Mouse (Mus musculus): ENCODE results near the gene Mob4.

The Mob4 gene

DNA sequence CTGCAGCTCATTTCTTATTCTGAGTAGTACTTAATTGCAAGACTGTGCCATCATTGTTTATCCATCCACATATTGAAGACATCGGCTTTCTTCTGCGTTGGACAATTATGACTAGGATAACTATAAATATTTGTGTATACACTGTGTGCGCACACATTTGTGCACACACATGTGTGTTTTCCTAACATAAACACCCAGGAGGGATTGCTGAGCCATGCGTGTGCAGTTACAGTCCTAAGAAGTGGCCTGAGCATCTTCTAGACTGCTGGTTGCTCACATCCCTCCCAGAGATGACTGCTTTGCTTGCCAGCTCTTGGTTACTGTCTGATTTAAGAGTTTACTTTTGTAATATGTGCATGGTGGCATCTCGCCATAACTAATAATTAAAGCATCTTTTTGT is 51.4 kb downstream of the Mob4 start:
- no peak for DNase-seq (ENCODE audit: low spot score in 2 of 2)

DNA sequence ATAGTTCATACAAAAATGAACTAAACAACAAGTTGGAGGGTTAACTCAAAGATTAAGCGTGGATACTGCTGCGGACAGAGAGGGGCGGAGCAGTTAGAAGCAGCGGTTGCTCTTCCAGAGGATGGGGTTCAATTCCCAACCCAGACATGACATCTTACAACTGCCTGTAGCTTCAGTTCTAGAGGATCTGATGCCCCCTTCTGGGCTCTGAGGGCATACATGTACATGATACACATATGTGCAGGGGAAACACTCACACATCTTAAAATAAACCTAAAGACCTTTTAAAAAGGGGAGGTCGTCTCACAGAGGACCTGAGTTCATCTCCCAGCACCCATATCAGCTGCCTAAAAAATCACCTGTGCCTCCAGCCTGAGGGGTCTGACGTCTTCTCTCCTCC is 54.7 kb downstream of the Mob4 start:
- no peak for DNase-seq (ENCODE audit: low spot score in 2 of 2)

GRCm38 (mm10) chr1:55186592-55187210 is 55.7 kb downstream of the Mob4 start:
- no peak for DNase-seq (ENCODE audit: low spot score in 2 of 2)

DNA sequence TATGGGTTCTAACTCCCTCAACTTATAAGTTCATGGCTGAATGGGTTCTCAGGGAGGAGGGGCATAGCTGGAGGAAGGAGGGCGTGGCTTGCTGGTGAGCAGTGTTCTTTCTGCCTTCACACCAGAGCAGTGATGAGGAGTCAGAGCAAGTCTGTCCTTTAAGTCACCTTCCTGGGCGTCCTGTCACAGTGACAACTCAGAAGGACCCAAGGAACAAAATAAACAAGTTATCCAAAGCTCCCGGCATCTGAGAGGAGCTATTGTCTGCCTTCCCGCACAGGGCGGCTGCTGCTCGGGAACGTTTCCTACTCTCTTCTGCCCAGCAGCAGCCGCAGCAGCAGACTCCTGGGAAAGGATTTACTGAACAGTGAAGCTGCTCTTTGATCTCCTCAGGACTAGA is 61.0 kb downstream of the Mob4 start:
- no peak for DNase-seq (ENCODE audit: low spot score in 2 of 2)

GRCm38 (mm10) chr1:55192824-55193223 is 61.8 kb downstream of the Mob4 start:
- DNase-seq (ENCODE audit: low spot score in 2 of 2), result peak in 1 of 2 experiments; percentile 34

GRCm38 (mm10) chr1:55193316-55193715 is 62.3 kb downstream of the Mob4 start:
- no peak for DNase-seq (ENCODE audit: low spot score in 2 of 2)

DNA sequence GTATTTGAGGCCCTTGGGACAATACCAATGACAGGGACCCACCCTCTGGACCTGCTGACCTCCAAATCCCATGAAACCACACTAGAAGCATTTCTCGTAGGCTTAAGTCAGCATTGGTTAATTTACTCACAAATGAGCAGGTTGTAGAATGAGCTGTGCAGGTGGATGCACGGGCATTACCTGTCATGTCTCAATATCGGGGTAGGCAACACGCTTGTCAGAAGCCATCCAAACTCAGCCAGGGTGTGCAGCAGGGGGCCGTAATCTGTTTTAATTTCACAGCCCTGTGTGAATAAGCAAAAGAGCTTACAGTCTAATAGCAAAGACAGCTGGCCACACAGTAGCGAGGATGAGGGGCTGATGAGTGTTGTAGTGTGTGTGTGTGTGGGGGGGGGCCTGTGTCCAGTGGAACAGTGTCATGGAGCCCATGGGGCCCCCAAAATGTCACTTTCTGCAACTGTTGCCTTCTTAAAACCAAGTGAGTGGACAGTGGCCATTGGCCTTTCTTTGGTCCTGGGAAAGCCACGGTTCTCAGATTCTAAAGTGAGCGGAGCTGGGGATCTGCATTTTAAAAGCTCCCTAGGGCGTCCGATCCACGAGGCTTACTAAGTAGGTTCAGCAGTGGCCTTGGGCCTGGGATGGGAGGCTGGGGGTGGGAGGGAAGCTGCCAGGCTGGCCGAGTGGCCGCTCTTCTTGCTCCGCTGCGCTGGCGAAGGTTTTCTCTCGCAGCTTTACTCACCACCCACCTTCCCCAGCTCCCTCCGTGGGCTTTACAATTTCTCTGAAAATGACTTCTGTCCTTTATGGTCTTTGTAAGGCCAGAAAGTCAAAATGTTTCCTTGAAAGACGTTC is 63.3 kb downstream of the Mob4 start:
- no peak for DNase-seq (ENCODE audit: low spot score in 2 of 2)

- no peak for DNase-seq (ENCODE audit: low spot score in 2 of 2)
These were observed 64.0 kb downstream of the Mob4 start for GRCm38 (mm10) chr1:55195021-55195420.

DNA sequence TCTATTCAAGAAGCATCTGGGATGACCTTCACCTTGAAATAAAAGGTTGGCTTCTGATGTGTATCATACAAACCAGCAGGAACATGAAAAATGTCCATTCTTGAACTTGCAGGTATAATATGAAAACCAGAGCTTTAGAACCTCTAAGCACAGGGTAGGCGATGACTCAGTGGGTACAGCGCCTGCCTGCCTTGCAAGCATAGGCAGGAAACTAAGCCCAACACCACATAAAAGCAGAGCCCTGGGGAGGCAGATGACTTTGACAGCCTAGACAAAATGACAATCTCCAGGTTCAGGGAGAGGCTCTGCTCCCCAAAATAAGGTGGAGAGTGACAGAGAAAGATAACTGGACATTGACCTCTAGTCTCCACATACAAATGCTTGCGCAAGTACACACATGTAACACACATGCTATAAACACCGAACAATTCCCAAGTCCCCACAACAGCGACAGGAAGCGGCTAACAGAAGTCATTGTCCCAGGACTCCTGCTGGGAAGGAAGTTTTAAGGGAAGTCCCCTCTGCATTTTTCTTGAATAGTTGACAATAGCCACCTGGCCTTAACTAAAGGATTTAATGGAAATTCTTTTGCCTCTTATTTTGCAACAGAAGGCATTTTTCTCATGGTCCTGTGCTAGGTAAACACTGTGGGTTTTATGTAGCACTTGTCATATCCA is 65.4 kb downstream of the Mob4 start:
- peak in 1 of 2 experiments; percentile 37 for DNase-seq (ENCODE audit: low spot score in 2 of 2)

- DNase-seq (ENCODE audit: low spot score in 2 of 2), result no peak
These were observed 67.7 kb downstream of the Mob4 start for GRCm38 (mm10) chr1:55198719-55199118.

- no peak for DNase-seq (ENCODE audit: low spot score in 2 of 2)
These were observed 71.1 kb downstream of the Mob4 start for GRCm38 (mm10) chr1:55201850-55202752.
